Mouse (Mus musculus) ES-CJ7 (cell line): ENCODE data around the gene Klrb1.

Experiments used
- DNase-seq: peaks from one replicate; pipeline ENCODE4 v3.0.0; 2011; ENCODE audit warnings: low read depth, low spot score

The Klrb1 gene

DNA sequence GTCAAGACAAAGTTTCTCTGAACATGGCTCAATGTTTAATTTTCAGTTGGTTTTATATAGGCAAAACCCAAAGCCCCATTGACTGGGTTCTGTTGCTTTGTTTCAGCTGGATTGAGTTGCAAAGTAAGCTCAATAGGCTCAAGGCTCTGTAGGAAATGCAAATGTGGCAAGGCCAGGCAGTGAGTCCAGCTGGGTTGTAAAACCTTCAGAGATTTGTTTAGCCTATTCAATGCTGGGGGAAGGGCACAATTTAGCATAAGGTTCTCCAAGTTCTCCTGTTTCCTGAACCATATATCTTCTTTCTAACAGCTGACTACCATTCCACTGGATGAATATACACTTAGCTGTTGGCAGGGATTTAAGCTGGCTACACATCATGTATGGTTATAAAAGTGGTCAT is 12.0 kb upstream of the Klrb1 start:
- peak; percentile 56 for DNase-seq

DNA sequence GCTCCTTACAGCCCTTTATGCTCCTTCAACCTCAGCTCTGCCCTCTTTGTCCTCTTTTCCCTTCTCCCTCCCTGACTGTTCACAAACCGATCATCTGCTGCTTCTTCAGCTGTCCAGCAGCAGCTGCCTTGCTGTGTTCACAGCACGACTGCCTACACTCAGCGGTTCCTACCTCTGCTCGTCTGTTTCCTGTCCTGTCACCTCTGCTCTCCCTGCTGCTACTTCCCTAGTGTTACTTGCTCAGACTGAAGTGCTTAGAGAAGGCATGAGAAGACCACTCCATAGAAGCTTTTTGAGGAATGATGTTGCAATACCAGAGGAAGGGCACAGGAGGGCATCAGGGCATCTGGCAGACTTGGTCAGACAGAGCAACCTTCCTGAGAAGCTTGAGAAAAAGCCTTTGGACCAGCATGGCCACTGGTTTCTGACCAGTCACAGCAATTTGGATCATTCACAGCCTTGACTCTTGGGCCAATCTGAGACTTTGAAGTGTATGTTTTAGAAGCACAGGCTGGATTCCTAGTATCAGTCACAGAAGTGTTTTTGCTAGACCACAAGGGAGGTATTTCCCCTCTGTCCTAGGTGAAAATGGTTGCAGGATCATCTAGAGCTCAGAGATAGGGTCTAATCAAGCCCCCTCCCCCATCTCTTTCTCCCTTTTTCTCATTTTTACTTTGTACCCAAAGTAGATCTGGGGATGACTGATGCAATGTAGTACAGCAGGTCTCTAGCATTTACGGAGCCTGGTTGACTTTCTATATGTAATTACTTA is 11.2 kb upstream of the Klrb1 start:
- DNase-seq: no peak

DNA sequence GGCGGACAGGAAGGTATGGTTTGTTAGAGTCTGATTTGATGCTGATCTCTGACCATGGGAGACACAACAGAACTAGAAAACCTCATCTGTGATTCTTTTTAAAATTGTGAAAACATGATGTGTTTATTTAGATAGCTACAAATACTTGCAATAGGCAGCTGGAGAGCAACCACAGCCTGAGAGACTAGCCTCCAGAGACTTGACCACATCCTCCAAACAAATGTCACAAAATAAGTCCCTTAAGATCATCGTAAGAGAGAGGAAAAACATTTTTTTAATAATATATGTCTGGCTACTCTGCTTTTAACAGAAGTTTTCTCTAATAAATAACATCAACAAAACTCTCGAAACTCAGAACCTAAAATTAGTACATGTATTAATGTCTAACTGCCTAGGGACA is 9.2 kb upstream of the Klrb1 start:
- DNase-seq: no peak

DNA sequence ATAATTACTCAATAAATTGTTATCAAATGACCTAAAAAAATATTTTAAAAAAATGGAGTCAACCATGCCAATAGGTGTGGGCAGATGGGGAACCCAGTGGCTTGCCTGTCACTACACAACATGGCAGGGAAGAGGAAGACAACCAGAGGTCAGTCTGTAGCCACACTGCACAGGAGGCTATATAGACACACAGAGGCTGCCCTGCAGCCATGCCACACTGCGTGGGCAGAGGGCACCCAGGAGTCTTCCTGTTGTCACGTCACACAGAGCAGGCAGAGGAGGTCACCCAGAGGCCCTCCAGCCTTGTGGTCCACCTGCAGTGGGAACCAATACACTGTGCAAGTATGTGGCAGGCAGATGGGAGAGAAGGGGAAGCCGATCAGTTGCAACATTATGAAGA is 21.2 kb downstream of the Klrb1 start:
- no peak for DNase-seq

GRCm38 (mm10) chr6:128679574-128679973 is 43.3 kb downstream of the Klrb1 start:
- no peak for DNase-seq

DNA sequence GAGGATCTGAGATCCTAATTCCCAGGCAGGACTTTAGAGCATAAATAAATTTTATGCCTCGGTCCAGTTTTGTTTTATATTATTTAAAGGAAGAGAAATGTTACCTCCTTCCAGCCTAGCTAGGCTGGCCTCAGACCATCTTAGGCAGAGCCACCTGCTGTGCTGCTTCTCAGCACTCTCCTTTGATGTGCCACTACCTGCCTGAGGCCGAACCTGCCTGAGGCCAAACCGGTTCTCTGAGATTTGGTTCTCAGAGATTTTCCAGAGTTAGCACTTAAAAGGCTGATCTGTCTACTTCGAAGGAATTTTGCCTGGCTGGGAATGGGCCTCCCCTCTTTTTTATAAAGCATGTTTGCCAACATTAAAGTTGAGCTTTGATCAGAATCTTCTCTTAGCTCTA is 52.9 kb downstream of the Klrb1 start:
- peak; percentile 57 for DNase-seq

- DNase-seq: peak; percentile 16
Measured at GRCm38 (mm10) chr6:128662206-128662605, 60.7 kb downstream of the Klrb1 start, which contains the start of gene Clec2h. Gene Clec2h (plus strand): TSS chr6:128662385.

DNA sequence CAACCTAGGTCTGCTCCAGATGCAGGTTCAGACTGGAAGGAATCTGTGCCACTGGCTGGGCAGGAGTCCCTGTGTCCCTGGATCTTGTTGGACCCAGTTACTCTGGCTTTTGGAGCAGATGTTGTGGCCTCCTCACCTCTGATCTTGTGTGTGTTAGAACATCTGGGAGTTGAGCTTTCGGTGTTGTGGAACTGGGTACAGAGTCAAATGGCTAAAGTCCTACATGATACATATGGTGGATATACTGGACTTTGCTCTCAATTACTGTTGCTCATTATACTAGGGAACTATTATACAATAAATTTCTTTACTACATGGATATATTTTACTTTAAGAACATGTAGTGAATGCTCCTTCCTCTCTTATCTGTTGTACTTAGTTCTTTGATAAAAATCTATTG is 61.6 kb downstream of the Klrb1 start:
- DNase-seq: no peak
